Mouse (Mus musculus) kidney, embryonic 16.5 days (tissue): ENCODE data around the gene Nrsn2. TPM values are rescaled to one million over a fixed set of nuclear protein-coding genes. Genes with fewer than 3 reads are reported as not detected.

Experiments
- ATAC-seq: fragments of 200-750 bp; cut with Nextera tagmentation; 2 replicates; pipeline ENCODE4 v1.8.0; 2017; ENCODE audit warnings: moderate TSS enrichment; ENCODE audit not compliant: low FRiP score, low TSS enrichment
- H3K27ac ChIP-seq: fragments of 300-500 bp; sonication (generic); 2 replicates; pipeline ENCODE4 v1.5.1; 2014; ENCODE audit warnings: low read length
- H3K27me3 ChIP-seq: fragments of 300-500 bp; sonication (generic); 2 replicates; pipeline ENCODE4 v1.6.1; 2014; ENCODE audit warnings: low read length, control low read depth, mixed read lengths; ENCODE audit not compliant: insufficient read depth
- H3K36me3 ChIP-seq: fragments of 300-500 bp; sonication (generic); 2 replicates; pipeline ENCODE4 v1.6.1; 2014; ENCODE audit warnings: low read length, control low read depth, mixed read lengths; ENCODE audit not compliant: insufficient read depth
- H3K4me1 ChIP-seq: fragments of 300-500 bp; sonication (generic); 2 replicates; pipeline ENCODE4 v1.6.1; 2014; ENCODE audit warnings: low read length, control low read depth, mixed read lengths; ENCODE audit not compliant: insufficient read depth
- H3K4me2 ChIP-seq: fragments of 300-500 bp; sonication (generic); replicated peaks from 2 replicates; pipeline ENCODE4 v1.6.1; 2014; ENCODE audit warnings: low read depth, low read length
- H3K4me3 ChIP-seq: fragments of 300-500 bp; sonication (generic); 2 replicates; pipeline ENCODE4 v1.5.1; 2014; ENCODE audit warnings: mild to moderate bottlenecking, low read length
- H3K9ac ChIP-seq: fragments of 300-500 bp; sonication (generic); replicated peaks from 2 replicates; pipeline ENCODE4 v1.6.1; 2014; ENCODE audit warnings: low read length
- H3K9me3 ChIP-seq: fragments of 300-500 bp; sonication (generic); 2 replicates; pipeline ENCODE4 v1.6.1; 2016; ENCODE audit warnings: low read length, control low read depth
- WGBS: fragments of 180-500 bp; shearing (Covaris S2); extraction: QIAGEN DNeasy Blood & Tissue Kit; methylation state at CpG from one replicate; pipeline ENCODE4 v1.1.7; 2014; 5-methylcytosine and 5-hydroxymethylcytosine counted together
- polyA plus RNA-seq: library from polyadenylated mRNA; unstranded; fragments of >200 nt; fragmentation: Nextera tagmentation; extraction: Ambion mirVana; gene quantifications from 2 replicates; pipeline ENCODE4 v1.2.1, GENCODE M21; 2015

Nrsn2 gene
- polyA plus RNA-seq, 1 experiment from 2014 or later: 0.91 TPM

DNA sequence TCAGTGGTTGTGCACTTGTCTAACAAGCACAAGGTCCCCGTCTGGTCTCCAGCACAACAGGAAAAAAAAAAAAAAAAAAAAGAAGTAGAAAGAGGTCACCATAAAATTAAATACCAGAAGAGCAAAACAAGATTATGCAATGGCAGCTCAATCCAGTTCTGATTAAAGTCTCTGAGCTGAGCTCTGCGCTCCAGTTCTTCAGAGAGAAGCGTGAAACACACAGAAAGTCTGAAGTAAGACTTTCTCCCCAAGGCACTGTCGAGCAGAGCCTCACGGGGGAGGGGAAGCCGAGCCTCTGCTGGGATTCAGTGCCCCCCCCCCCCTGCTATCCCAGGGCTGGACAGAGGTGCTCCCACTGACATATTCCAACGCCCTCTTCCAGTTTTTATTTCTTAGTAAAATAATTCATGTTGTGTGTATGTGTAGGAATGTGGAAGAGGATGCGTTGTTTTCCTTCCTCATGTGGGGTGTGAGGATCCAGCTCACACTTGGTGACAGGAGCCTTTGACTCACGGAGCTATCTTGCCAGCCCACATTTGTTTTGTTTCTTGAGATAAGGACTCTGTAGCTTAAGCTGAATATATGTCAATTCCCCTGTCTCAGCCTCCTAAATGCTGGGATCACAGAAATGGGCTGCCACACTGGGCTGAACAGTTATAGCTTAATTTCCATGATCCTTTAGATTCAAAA is 29.5 kb downstream of the Nrsn2 start:
- H3K4me3 ChIP-seq: no peak overlapping the region
- no peaks in the 10 kb centered on the region for H3K36me3 ChIP-seq
- no peak overlapping the region for H3K9ac ChIP-seq
- no peak overlapping the region for H3K27ac ChIP-seq
- ATAC-seq: no peak
- no peaks in the 10 kb centered on the region for H3K27me3 ChIP-seq
- H3K9me3 ChIP-seq: no peaks in the 10 kb centered on the region
- no peak overlapping the region for H3K4me2 ChIP-seq
- peaks cover 11% of the 10 kb centered on the region; the same call in 1 of the 2 replicates for H3K4me1 ChIP-seq
- 44% methylated on average over 9 of the region's 9 CpGs for WGBS

DNA sequence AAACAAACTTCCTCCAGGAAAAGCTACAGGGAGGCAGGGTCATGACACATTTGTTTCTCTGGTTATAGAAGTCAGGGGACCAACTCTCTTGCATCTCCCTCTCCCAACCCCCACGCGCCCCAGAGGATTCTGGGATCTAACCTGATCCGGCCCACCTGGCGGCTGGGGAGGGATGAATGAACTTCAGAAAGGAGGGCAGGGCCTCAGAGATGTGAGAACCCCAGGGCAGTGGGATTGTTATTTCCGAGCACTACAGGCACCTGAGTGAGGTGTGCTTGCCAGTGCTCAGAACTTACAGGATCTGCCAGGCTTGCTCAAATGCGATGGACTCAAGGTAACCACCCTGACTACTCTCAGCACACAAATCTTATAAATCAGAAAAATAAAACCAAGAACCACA is 31.0 kb downstream of the Nrsn2 start:
- WGBS: 56% methylated on average over 6 of the region's 6 CpGs
- Histone ChIP-seq H3K4me1 (peaks cover 11% of the 10 kb centered on the region; the same call in 1 of the 2 replicates), H3K27me3 (no peaks in the 10 kb centered on the region), H3K36me3 (no peaks in the 10 kb centered on the region), H3K4me3 (no peak overlapping the region), H3K9ac (no peak overlapping the region; the same call in 1 of the 2 replicates), H3K27ac (no peak overlapping the region), H3K4me2 (no peak overlapping the region), H3K9me3 (no peaks in the 10 kb centered on the region)
- ATAC-seq: no peak

DNA sequence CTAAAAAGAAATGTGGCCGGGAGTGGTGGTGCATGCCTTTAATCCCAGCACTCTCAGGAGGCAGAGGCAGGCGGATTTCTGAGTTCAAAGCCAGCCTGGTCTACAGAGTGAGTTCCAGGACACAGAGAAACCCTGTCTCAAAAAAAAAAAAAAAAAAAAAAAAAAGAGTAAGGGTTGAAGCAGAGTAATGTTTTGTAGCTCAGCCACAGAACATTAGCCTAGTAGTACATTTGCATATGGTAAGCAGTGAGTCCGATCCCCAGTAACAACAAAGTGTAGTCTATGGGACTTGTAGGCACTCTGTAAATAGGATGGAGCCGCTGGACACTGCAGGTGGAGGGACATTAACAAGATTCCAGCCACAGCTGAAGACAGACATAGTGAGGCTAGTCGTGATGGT is 31.5 kb downstream of the Nrsn2 start:
- no peak overlapping the region for H3K27ac ChIP-seq
- 69% methylated on average over 5 of the region's 5 CpGs for WGBS
- H3K27me3 ChIP-seq: no peaks in the 10 kb centered on the region
- H3K4me1 ChIP-seq: peaks cover 11% of the 10 kb centered on the region; the same call in 1 of the 2 replicates
- H3K9ac ChIP-seq: no peak overlapping the region
- H3K4me2 ChIP-seq: no peak overlapping the region
- H3K9me3 ChIP-seq: no peaks in the 10 kb centered on the region
- no peak for ATAC-seq
- no peak overlapping the region for H3K4me3 ChIP-seq
- H3K36me3 ChIP-seq: no peaks in the 10 kb centered on the region

DNA sequence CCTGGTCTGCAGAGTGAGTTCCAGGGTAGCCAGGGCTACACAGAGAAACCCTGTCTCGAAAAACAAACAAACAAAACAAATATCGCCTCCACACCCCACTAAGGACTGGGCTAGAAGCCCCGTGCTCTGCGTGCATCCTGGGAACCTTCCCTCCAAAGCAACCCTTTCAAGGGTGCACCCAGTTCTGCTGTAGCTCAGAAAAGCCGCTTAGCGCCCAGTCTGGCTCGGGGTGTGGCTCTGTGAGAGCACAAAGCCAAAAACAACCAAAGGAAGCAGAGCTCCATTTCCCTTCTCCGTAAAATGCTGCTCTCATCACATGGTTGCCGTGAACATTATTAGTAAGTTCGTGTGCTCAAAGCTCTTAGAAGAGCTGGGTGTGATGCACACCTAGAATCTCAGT is 32.1 kb downstream of the Nrsn2 start:
- H3K4me1 ChIP-seq: peaks cover 11% of the 10 kb centered on the region; the same call in 1 of the 2 replicates
- peak overlapping the region; percentile 53 for H3K4me3 ChIP-seq
- H3K4me2 ChIP-seq: peak overlapping the region; percentile 88
- ATAC-seq: no peak; the same call in 1 of the 2 replicates
- no peaks in the 10 kb centered on the region for H3K9me3 ChIP-seq
- WGBS: 12% methylated on average over 10 of the region's 10 CpGs
- H3K27me3 ChIP-seq: no peaks in the 10 kb centered on the region
- peak overlapping the region; percentile 59 for H3K9ac ChIP-seq
- H3K27ac ChIP-seq: no peak overlapping the region
- H3K36me3 ChIP-seq: no peaks in the 10 kb centered on the region

DNA sequence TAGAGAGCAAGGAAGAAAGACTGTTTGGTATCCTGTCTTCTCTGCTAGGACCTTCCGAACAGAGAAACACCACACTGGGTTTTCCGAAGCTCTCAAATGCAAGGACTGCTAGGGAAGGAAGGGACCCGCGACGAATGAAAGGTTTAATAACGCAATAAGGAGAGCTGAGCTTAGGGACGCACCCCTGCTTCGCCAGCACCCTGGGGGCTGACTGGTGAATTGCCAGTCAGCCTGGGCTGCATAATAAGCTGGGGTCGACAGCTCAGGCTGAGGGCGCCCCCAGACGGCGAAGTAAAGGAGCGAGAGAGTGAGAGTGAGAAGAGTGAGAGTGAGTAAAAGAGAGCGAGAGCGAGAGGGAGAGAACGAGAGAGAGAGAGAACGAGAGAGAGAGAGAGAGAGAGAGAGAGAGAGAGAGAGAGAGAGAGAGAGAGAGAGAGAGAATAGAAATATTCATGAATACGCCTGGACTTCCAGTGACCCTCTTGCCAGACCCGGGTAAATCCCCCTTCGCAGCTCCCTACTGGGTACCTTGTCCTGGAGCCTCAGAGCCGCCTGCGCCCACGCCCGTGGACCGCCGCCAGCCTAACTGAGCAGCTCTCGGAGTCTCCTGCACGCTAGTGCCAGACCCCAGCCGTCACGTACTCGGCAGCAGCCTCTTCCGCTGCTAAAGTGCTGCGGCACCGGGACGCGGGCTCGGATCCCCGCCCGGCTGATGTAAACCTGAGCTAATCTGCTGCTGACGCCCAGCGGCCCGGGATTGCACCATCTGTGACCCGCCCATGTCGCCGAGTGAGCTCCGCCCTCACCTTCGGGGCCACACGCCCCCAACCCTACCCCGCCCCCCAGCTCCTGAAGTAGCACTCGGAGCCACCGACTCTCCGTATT is 32.9 kb downstream of the Nrsn2 start, which contains the start of gene Trib3:
Gene Trib3, minus strand, starts transcription at position 704 of the 885 bp plus-strand sequence.
- Histone ChIP-seq H3K27ac (no peak within 1 kb of the TSS), H3K9ac (peak within 1 kb of the TSS; percentile 59), H3K4me3 (peak within 1 kb of the TSS; percentile 53), H3K4me1 (peaks cover 11% of the 10 kb centered on the region; the same call in 1 of the 2 replicates), H3K9me3 (no peaks in the 10 kb centered on the region), H3K36me3 (no peaks in the 10 kb centered on the region), H3K4me2 (peak within 1 kb of the TSS; percentile 88), H3K27me3 (no peaks in the 10 kb centered on the region)
- under 1% methylated on average over 52 of the region's 52 CpGs for WGBS
- ATAC-seq: peak; percentile 78

DNA sequence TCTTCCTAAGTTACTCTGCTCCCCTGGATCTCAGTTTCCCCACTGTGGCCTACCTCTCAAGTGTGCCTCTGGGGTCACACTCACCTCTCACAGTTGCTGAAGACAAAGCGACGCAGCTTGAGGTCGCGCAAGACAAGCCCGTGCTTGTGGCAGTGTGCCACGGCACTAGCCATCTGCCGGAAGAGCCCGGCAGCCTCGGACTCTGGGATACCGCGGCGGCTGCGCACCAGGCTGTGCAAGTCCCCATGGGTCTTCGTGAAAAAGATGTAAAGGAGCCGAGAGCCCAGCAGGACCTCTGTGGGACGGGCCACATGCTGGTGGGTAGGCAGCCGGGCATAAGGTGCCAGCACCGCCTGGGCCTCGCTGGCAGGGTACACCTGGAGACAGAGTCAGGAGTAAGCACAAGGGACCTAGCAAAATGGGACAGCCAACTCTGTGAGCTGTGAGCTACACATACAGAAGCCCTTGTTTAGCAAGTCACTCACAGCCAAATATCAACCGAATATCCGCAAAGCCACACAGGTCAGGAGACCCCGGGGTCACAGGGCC is 36.7 kb downstream of the Nrsn2 start:
- WGBS: 93% methylated on average over 22 of the region's 22 CpGs
- H3K4me1 ChIP-seq: peaks cover 6% of the 10 kb centered on the region; the same call in 1 of the 2 replicates
- H3K27ac ChIP-seq: no peak overlapping the region
- H3K9ac ChIP-seq: no peak overlapping the region
- no peak overlapping the region for H3K4me2 ChIP-seq
- no peak overlapping the region for H3K4me3 ChIP-seq
- ATAC-seq: no peak
- H3K9me3 ChIP-seq: no peaks in the 10 kb centered on the region
- H3K27me3 ChIP-seq: no peaks in the 10 kb centered on the region
- no peaks in the 10 kb centered on the region for H3K36me3 ChIP-seq

DNA sequence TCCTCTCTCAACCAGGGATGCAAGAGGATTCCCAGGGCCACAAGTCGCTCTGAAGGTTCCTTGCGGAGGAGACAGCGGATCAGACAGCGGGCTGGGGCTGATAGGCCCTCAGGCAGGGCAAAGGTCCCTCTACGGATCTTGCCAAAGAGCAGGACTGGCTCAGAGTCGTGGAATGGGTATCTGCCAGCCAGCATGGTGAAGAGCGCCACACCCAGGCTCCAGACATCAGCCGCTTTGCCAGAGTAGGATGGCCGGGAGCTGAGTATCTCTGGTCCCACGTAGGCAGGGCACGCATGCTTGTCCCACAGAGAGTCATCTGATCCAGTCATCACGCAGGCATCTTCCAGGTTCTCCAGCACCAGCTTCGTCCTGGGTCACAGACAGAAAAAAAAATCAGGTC is 38.1 kb downstream of the Nrsn2 start:
- Histone ChIP-seq H3K4me1 (no peaks in the 10 kb centered on the region), H3K4me2 (no peak overlapping the region), H3K9me3 (no peaks in the 10 kb centered on the region), H3K9ac (no peak overlapping the region), H3K27me3 (no peaks in the 10 kb centered on the region), H3K27ac (no peak overlapping the region), H3K36me3 (no peaks in the 10 kb centered on the region), H3K4me3 (no peak overlapping the region)
- WGBS: 82% methylated on average over 13 of the region's 13 CpGs
- ATAC-seq: no peak

DNA sequence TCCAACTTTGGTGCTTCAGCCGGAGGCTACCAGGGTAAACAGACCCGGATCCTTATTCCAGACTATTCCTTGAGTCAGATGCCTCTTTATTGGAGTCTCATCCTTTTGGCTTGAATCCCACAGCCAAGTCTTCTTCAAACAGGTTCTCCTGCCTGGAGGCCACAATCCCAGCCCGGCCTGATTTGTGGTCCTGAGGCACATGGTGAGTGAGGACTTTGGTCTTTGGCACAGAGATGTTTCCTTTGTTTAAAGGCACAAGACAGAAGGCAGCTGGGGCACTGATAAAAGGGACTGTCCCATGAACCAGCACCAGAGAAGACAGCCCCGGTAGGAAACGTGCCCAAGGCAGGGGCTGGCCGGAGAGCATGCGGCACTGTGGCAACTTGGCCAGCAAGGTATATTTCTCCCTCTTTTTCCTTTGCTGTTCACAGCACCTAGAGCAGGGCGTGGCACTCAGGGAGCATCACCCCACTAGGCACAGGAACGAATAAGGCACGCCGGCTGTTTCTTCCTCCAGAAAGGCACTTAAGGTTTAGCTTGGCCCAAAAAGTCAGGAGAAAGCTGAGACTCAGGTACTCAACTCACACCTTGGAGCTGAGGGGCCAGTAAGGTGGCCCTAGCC is 38.7 kb downstream of the Nrsn2 start:
- H3K4me1 ChIP-seq: 0 out of 2 replicates have a peak, but pooled peaks cover 2% of the 10 kb centered on the region
- no peaks in the 10 kb centered on the region for H3K36me3 ChIP-seq
- H3K27me3 ChIP-seq: no peaks in the 10 kb centered on the region
- no peak overlapping the region for H3K4me3 ChIP-seq
- no peak overlapping the region for H3K4me2 ChIP-seq
- no peak overlapping the region for H3K9ac ChIP-seq
- no peak overlapping the region for H3K27ac ChIP-seq
- H3K9me3 ChIP-seq: no peaks in the 10 kb centered on the region
- WGBS: 84% methylated on average over 11 of the region's 11 CpGs
- no peak for ATAC-seq

DNA sequence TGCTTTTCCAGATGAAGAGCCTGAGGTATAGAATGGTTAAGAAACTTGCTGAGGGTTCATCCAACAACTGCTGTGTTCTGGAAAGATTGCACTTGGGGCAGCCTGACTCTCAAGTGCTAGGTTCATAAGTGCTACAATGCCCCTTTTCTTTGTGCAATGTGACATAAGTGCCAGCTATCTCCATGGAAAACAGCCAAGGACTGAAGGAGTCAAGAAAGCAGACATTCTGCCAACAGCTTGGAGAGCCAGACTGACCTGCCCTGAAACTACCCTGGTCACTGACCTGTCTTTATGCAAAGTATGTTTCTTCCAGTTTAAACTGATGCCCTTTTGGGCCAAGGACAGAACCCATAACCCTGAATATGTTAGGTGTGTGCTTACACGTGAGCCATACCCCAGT is 39.6 kb downstream of the Nrsn2 start:
- Histone ChIP-seq H3K27ac (no peak overlapping the region), H3K9ac (no peak overlapping the region), H3K9me3 (no peaks in the 10 kb centered on the region), H3K27me3 (no peaks in the 10 kb centered on the region), H3K4me2 (no peak overlapping the region), H3K4me1 (0 out of 2 replicates have a peak, but pooled peaks cover 3% of the 10 kb centered on the region), H3K4me3 (no peak overlapping the region), H3K36me3 (no peaks in the 10 kb centered on the region)
- WGBS: 84% methylated on average over 1 of the region's 1 CpGs
- ATAC-seq: no peak
